Mouse (Mus musculus) thymus, adult 2 months (tissue): ENCODE results near the gene March10. TPM values are rescaled to one million over a fixed set of nuclear protein-coding genes. Genes with fewer than 3 reads are reported as not detected.

ENCODE experiments used
- DNase-seq: peaks from one replicate; pipeline ENCODE4 v3.0.0; 2021
- H3K27ac ChIP-seq: fragments of 200-500 bp; 2 replicates; pipeline ENCODE4 v1.5.1; 2012; ENCODE audit warnings: low read length, control low read depth; ENCODE audit not compliant: control insufficient read depth, insufficient read depth
- H3K27me3 ChIP-seq: fragments of 200-500 bp; 2 replicates; pipeline ENCODE4 v1.6.1; 2012; ENCODE audit warnings: mild to moderate bottlenecking, low read length, moderate library complexity, mixed read lengths; ENCODE audit not compliant: control insufficient read depth, insufficient read depth
- H3K36me3 ChIP-seq: fragments of 200-500 bp; 2 replicates; pipeline ENCODE4 v1.6.1; 2012; ENCODE audit warnings: mild to moderate bottlenecking, low read length, moderate library complexity; ENCODE audit not compliant: control insufficient read depth, insufficient read depth
- H3K4me1 ChIP-seq: fragments of 200-500 bp; replicated peaks from 2 replicates; pipeline ENCODE4 v1.6.1; 2012; ENCODE audit warnings: low read length; ENCODE audit not compliant: control insufficient read depth, insufficient read depth
- H3K4me3 ChIP-seq: fragments of 200-500 bp; 2 replicates; pipeline ENCODE4 v1.5.1; 2012; ENCODE audit warnings: mild to moderate bottlenecking, low read length, control low read depth, moderate library complexity; ENCODE audit not compliant: control insufficient read depth, insufficient read depth
- CTCF ChIP-seq: fragments of 200-500 bp; IDR thresholded peaks from 2 replicates; pipeline ENCODE4 v1.5.1; 2012; ENCODE audit warnings: mild to moderate bottlenecking, control low read depth, low read length, moderate library complexity, borderline replicate concordance; ENCODE audit not compliant: control insufficient read depth, poor library complexity, insufficient read depth; ENCODE audit errors: extremely low read depth
- POLR2A ChIP-seq: fragments of 200-500 bp; IDR thresholded peaks from 2 replicates; pipeline ENCODE4 v1.6.1; 2012; ENCODE audit warnings: mild to moderate bottlenecking, low read length, control low read depth, moderate library complexity; ENCODE audit not compliant: control insufficient read depth, poor library complexity, insufficient read depth; ENCODE audit errors: extremely low read depth
- WGBS: fragments of 180-500 bp; shearing (Covaris S2); methylation state at CpG from one replicate; pipeline ENCODE4 v1.1.7; 2018; 5-methylcytosine and 5-hydroxymethylcytosine counted together
- polyA plus RNA-seq: library from polyadenylated mRNA; depleted of rRNA; stranded (reverse); fragments of >200 nt; gene quantifications from 2 replicates; pipeline ENCODE4 v1.2.3, GENCODE M21; 2012

Gene March10
- polyA plus RNA-seq, 1 experiment = 0.07 TPM

- WGBS = 82% methylated on average over 4 of the region's 4 CpGs
Observed at GRCm38 (mm10) chr11:105424643-105425042, 31.9 kb downstream of the March10 start.

GRCm38 (mm10) chr11:105420671-105421450 lies 35.7 kb downstream of the March10 start:
- Histone ChIP-seq H3K36me3 (no peaks in the 10 kb centered on the region), H3K4me1 (no peaks in the 10 kb centered on the region; the same call in 1 of the 2 replicates), H3K4me3 (no peak overlapping the region), H3K27me3 (no peaks in the 10 kb centered on the region; the same call in 1 of the 2 replicates), H3K27ac (no peak overlapping the region)
- DNase-seq = no peak
- no peak for TF ChIP-seq CTCF
- TF ChIP-seq POLR2A = no peak
- 17% methylated on average over 7 of the region's 7 CpGs for WGBS

More at GRCm38 (mm10) chr11:105424643-105425042, 31.9 kb downstream of the March10 start:
- no peaks in the 10 kb centered on the region for H3K36me3 ChIP-seq
- TF ChIP-seq CTCF = no peak
- TF ChIP-seq POLR2A = no peak
- no peak overlapping the region for H3K4me3 ChIP-seq
- H3K27ac ChIP-seq = no peak overlapping the region
- no peak for DNase-seq
- no peaks in the 10 kb centered on the region; the same call in 1 of the 2 replicates for H3K4me1 ChIP-seq
- H3K27me3 ChIP-seq = no peaks in the 10 kb centered on the region; the same call in 1 of the 2 replicates

- Histone ChIP-seq H3K27ac (no peak overlapping the region), H3K4me3 (no peak overlapping the region), H3K4me1 (no peaks in the 10 kb centered on the region; the same call in 1 of the 2 replicates), H3K36me3 (no peaks in the 10 kb centered on the region), H3K27me3 (no peaks in the 10 kb centered on the region; the same call in 1 of the 2 replicates)
- no peak for DNase-seq
- no peak for TF ChIP-seq CTCF
- no peak for TF ChIP-seq POLR2A
- WGBS = 61% methylated on average over 7 of the region's 7 CpGs
Observed at GRCm38 (mm10) chr11:105419946-105420345, 36.6 kb downstream of the March10 start.

- Histone ChIP-seq H3K27me3 (no peaks in the 10 kb centered on the region), H3K36me3 (no peaks in the 10 kb centered on the region), H3K4me3 (no peak overlapping the region), H3K27ac (no peak overlapping the region), H3K4me1 (no peaks in the 10 kb centered on the region)
- DNase-seq = no peak
- 21% methylated on average over 1 of the region's 1 CpGs for WGBS
- TF ChIP-seq CTCF = no peak
- TF ChIP-seq POLR2A = no peak
Observed at GRCm38 (mm10) chr11:105414009-105414408, 42.5 kb downstream of the March10 start.

- Histone ChIP-seq H3K27ac (no peak overlapping the region), H3K4me3 (no peak overlapping the region), H3K27me3 (no peaks in the 10 kb centered on the region), H3K4me1 (no peaks in the 10 kb centered on the region), H3K36me3 (no peaks in the 10 kb centered on the region)
- 94% methylated on average over 11 of the region's 11 CpGs for WGBS
- no peak for DNase-seq
- TF ChIP-seq POLR2A (no peak), CTCF (no peak)
Observed at GRCm38 (mm10) chr11:105409408-105409807, 47.1 kb downstream of the March10 start.

- 85% methylated on average over 6 of the region's 6 CpGs for WGBS
- Histone ChIP-seq H3K27ac (no peak overlapping the region), H3K27me3 (no peaks in the 10 kb centered on the region), H3K4me1 (no peaks in the 10 kb centered on the region), H3K4me3 (no peak overlapping the region), H3K36me3 (no peaks in the 10 kb centered on the region)
- TF ChIP-seq CTCF (no peak), POLR2A (no peak)
- no peak for DNase-seq
Observed at GRCm38 (mm10) chr11:105407846-105408441, 48.6 kb downstream of the March10 start.
